Mouse (Mus musculus) G1E (cell line): ENCODE results near the gene Degs2.

ENCODE experiments used
- CTCF ChIP-seq: IDR thresholded peaks from 2 replicates; pipeline ENCODE4 v1.5.1; 2012; ENCODE audit warnings: low read depth, low read length, inconsistent platforms, mixed read lengths
- GATA1 ChIP-seq: IDR thresholded peaks from 2 replicates; pipeline ENCODE4 v1.6.1; 2012; ENCODE audit warnings: borderline replicate concordance, low read length, inconsistent platforms, mixed read lengths
- POLR2AphosphoS5 ChIP-seq: IDR thresholded peaks from 2 replicates; pipeline ENCODE4 v1.6.1; 2012; ENCODE audit warnings: low read depth, low read length, inconsistent platforms; ENCODE audit not compliant: insufficient replicate concordance
- TAL1 ChIP-seq: conservative IDR thresholded peaks from 2 replicates; pipeline ENCODE4 v1.6.1; 2012; ENCODE audit warnings: low read depth, low read length, inconsistent platforms, mixed read lengths

GRCm38 (mm10) chr12:108750226-108750625 is 48.1 kb upstream of the Degs2 start:
- TF ChIP-seq CTCF (no peak), GATA1 (no peak), POLR2AphosphoS5 (no peak), TAL1 (no peak)
